Comparison of ENCODE assay signal across 8 mouse cellular contexts in genomic region chr12:114378696-114379350, GRCm38 (mm10).
DNase-seq lines count a peak whose midpoint lies in the region; ATAC-seq and TF ChIP-seq lines count a peak whose summit lies in the region.
"Not testable (repeated sequence)": the region's sequence is repeated elsewhere in the genome, so short reads cannot be mapped to it uniquely, and the experiment has no call there.

No protein-coding gene starts in this region.

- not testable (repeated sequence) for H3K9me3 ChIP-seq in embryonic facial prominence, embryonic 15.5 days (replicated peaks); intestine, postnatal 0 days (ENCODE audit: control insufficient read depth); limb, embryonic 11.5 days (ENCODE audit: control insufficient read depth, low read length)
- peaks cover 21% of the 10 kb centered on the region for H3K9me3 ChIP-seq in heart, embryonic 13.5 days

- H3K4me1 ChIP-seq in embryonic facial prominence, embryonic 15.5 days; heart, embryonic 13.5 days; intestine, postnatal 0 days (replicated peaks; ENCODE audit: control insufficient read depth, insufficient read depth, low read length); limb, embryonic 11.5 days (ENCODE audit: control insufficient read depth, insufficient read depth, low read length): not testable (repeated sequence)

- H3K27me3 ChIP-seq in embryonic facial prominence, embryonic 15.5 days; heart, embryonic 13.5 days (replicated peaks); intestine, postnatal 0 days (replicated peaks; ENCODE audit: control insufficient read depth, insufficient read depth, low read length); limb, embryonic 11.5 days (ENCODE audit: control insufficient read depth, insufficient read depth, low read length): not testable (repeated sequence)

- DNase-seq in adrenal gland, adult (ENCODE audit: inconsistent age in 2 of 2, low spot score in 1 of 2) = peak; percentile 58 to 82
- not testable (repeated sequence) for DNase-seq in limb, embryonic 11.5 days (ENCODE audit: low spot score)
- peak; percentile 2 for DNase-seq in lung, postnatal 14 days
- peak; percentile 9 for DNase-seq in ovary, postnatal 14 days (ENCODE audit: low spot score)
- DNase-seq in thymus, postnatal 0 days (ENCODE audit: low spot score) = peak; percentile 15

- WGBS in embryonic facial prominence, embryonic 15.5 days = 36% methylated on average over 37 of the region's 43 CpGs
- 20% methylated on average over 37 of the region's 43 CpGs for WGBS in heart, embryonic 13.5 days
- WGBS in intestine, postnatal 0 days = 27% methylated on average over 31 of the region's 43 CpGs
- 30% methylated on average over 34 of the region's 43 CpGs for WGBS in limb, embryonic 11.5 days

- not testable (repeated sequence) for TF ChIP-seq CTCF in intestine, postnatal 0 days (IDR thresholded peaks at IDR 0.05; ENCODE audit: low read depth)

- H3K4me3 ChIP-seq in embryonic facial prominence, embryonic 15.5 days (replicated peaks) = peak overlapping the region; percentile 16; the same call in 1 of the 2 replicates
- peak overlapping the region; percentile 48 for H3K4me3 ChIP-seq in heart, embryonic 13.5 days
- H3K4me3 ChIP-seq in intestine, postnatal 0 days (ENCODE audit: low read depth, low read length) = peak overlapping the region; percentile 44
- H3K4me3 ChIP-seq in limb, embryonic 11.5 days (ENCODE audit: low read depth, low read length) = not testable (repeated sequence)

- not testable (repeated sequence) for H3K27ac ChIP-seq in embryonic facial prominence, embryonic 15.5 days (replicated peaks); heart, embryonic 13.5 days (replicated peaks); intestine, postnatal 0 days (ENCODE audit: low read depth, low read length); limb, embryonic 11.5 days (replicated peaks; ENCODE audit: low read depth, low read length)

- H3K4me2 ChIP-seq in embryonic facial prominence, embryonic 15.5 days (replicated peaks) = peak overlapping the region; percentile 19; the same call in 1 of the 2 replicates
- H3K4me2 ChIP-seq in heart, embryonic 13.5 days = peak overlapping the region; percentile 64
- peak overlapping the region; percentile 59 for H3K4me2 ChIP-seq in intestine, postnatal 0 days (replicated peaks; ENCODE audit: low read depth)
- H3K4me2 ChIP-seq in limb, embryonic 11.5 days (ENCODE audit: low read depth, severe bottlenecking) = not testable (repeated sequence)

- H3K36me3 ChIP-seq in embryonic facial prominence, embryonic 15.5 days; heart, embryonic 13.5 days; intestine, postnatal 0 days (ENCODE audit: control insufficient read depth, insufficient read depth); limb, embryonic 11.5 days (ENCODE audit: control insufficient read depth, insufficient read depth, low read length): not testable (repeated sequence)

- ATAC-seq in embryonic facial prominence, embryonic 15.5 days (ENCODE audit: insufficient number of reproducible peaks, low FRiP score, low TSS enrichment, low read depth) = peak; percentile 51; the same call in 1 of the 2 replicates
- ATAC-seq in heart, embryonic 13.5 days (ENCODE audit: extremely low read depth, insufficient number of reproducible peaks, low FRiP score, low TSS enrichment) = not testable (repeated sequence)
- ATAC-seq in intestine, postnatal 0 days = peak; percentile 73
- peak; percentile 51; the same call in 1 of the 2 replicates for ATAC-seq in limb, embryonic 11.5 days (ENCODE audit: insufficient number of reproducible peaks, low FRiP score, low TSS enrichment, low read depth)

- not testable (repeated sequence) for H3K9ac ChIP-seq in embryonic facial prominence, embryonic 15.5 days; intestine, postnatal 0 days (ENCODE audit: low read depth, low read length); limb, embryonic 11.5 days (ENCODE audit: low read length)
- H3K9ac ChIP-seq in heart, embryonic 13.5 days = 0 out of 2 replicates have a peak overlapping the region, but pooled peaks have one; percentile 47
